Mouse (Mus musculus) testis, adult 2 months (tissue): ENCODE data around the gene Klhl31.

Experiments used
- CTCF ChIP-seq: fragments of 200-500 bp; IDR thresholded peaks from 2 replicates; pipeline ENCODE4 v1.5.1; 2012; ENCODE audit warnings: low read depth, mild to moderate bottlenecking, inconsistent platforms, low read length, moderate library complexity; ENCODE audit not compliant: control insufficient read depth, insufficient read depth, insufficient replicate concordance
- POLR2A ChIP-seq: fragments of 200-500 bp; IDR thresholded peaks from 2 replicates; pipeline ENCODE4 v1.6.1; 2012; ENCODE audit warnings: low read depth, mild to moderate bottlenecking, inconsistent platforms, low read length, moderate library complexity; ENCODE audit not compliant: control insufficient read depth

DNA sequence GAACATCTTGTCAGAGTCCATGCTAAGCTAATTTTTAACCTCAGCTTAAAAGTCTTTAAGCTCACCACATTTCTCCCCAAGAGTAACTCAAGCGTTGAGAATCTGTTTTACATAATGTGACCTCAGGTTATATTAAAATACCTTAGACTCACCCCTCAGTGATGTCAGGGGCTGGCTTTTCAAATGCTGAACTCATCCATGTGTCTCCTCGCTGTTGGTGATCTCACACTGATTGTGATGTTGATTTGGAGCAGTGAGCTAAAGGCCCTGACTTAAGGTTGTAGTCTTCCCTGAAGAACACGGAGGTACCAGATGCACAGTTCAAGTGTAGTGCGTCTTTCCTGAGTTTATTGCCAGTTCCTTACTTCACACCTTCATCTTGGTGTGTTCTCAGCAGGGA, 19.5 kb upstream of the Klhl31 start:
- TF ChIP-seq CTCF (no peak), POLR2A (no peak)
